Mouse (Mus musculus): ENCODE data around the gene Ears2.
A peak's percentile ranks its signal among the peaks of the same experiment; 100 is the strongest.

The Ears2 gene

DNA sequence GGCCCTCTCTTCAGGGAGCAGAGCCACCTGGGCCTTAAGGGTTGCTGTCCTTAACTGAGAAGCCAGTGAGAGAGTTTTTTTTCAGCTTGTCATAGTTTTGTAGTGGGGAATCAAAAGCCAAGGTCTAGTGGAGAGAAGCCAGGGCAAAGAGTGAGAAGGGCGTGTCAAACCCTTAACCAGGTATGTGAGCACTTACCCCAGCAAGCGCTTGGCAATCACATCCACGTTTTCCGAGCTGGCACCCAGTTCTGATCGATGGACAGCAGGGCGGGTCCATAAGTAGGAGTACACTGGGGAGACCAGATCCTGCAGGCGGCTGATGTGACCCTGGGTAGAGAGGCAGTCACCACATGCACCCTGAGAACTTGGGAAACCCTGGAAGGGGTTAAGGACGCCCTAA lies 23.0 kb downstream of the Ears2 start:
- DNase-seq: no peak

GRCm38 (mm10) chr7:122034348-122034747 lies 32.7 kb downstream of the Ears2 start:
- no peak for DNase-seq

- DNase-seq: no peak
Measured at GRCm38 (mm10) chr7:122033371-122033770, 33.7 kb downstream of the Ears2 start.

DNA sequence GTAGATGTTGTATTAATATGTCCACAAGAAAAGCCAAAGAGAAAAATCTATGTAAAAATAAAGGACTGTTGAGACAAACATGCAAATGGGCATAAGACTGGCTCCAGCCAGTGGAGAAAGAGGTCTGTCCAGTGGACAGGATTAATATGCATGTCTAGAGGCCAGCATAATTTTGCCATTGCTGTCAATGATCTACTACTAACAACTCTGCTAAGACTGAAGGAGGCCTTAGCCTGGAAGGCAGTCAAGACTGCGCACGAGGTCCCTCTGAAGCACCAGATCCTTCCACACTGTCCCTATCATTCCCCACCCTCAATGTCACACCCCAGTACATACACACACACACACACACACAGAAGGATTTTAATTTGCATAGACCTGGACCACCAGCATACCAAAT lies 44.9 kb downstream of the Ears2 start:
- DNase-seq: no peak

DNA sequence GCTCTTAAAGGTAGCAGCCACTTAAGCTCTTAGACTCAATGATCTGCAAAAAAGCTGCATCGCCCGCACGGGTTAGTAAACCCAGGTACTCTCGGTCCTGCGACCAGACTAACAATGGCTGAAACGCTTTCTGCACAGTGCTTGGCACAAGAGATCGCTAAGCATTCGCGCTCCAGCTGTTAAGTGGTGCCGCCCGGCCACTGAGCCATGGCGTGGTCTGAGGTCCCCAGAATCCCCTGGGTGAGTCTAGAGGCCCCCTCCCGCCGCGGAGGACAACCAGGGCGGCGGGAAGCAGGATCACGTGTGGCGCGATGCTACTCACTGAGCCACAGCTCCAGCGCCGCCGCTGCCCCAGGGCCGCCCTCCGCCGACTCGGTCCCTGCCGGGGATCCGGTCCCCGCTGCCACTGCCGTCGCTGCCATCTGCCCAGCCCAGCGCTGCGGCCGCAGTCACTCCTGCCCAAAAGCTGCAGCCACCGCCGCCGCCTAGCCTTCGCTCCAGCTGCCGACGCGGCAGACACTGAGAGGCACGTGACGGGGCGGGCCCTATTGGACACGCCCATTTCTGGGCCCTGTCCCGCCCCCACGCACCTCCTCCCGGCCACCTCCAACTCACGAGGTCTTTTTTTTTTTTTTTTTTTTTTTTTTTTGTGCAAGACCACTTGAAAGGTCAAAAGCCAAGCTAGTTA lies 46.3 kb downstream of the Ears2 start, which contains the start of gene Gga2:
Gga2 (minus strand) TSS at position 556 of the 688 bp plus-strand sequence.
- peak; percentile 82 for DNase-seq

DNA sequence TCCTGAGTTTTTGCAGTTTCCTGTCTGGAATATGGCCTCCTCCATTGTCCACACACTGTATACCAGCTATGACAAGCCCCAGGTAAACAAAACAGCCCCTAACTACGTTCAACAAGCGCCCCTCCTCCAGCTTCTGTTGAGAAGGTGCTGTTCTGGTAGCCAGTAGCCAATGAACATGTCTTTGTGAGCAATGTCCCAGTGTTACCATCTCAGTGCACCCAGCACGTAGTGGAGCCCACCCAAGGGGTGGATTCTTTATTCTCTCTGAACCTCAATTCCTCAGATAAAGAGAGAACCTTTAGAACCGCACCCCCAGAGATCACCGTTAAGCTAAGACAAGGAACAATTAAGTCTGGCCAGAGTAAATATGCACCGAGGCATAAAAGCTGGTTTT lies 46.8 kb downstream of the Ears2 start:
- no peak for DNase-seq

- DNase-seq: no peak
Measured at GRCm38 (mm10) chr7:122018978-122019377, 48.1 kb downstream of the Ears2 start.

DNA sequence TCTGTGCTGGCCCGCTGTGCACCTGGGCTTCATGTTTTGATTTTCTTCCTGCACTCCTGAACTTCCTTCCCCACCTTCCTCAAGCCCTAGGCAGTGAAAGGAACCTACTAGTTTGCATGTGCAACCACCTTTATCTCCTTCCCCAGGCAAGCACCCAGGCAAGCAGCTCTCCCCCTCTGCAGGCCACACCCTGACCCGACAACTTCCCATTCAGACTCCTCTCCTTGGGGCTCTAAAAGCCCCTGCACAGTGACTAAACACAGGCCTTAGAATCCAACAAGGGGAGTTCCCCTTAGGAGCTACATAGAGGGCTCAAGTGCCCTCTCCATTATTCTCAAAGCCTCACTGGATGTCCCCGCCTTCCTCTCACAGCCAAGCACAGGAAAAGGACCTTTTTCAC lies 48.8 kb downstream of the Ears2 start:
- no peak for DNase-seq

DNA sequence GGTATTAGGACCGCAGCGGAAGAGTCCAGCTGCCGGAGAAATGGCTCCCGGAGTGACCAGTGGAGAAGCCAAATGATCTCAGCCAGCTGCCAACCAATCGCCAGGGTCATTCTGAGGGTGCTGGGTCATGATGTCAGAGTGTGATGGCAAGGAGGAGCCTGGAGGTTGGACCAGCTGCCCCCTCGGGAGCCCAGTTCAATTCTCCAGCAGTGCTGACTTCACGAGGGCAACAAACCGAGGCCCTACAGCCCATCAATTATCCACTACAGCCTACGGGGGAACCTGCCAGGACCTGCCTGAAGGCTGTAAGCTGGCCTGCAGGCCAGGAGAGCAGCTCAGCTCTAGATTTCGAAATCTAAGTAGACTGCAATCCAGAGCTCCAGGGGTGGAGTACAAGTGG lies 51.3 kb downstream of the Ears2 start:
- DNase-seq: no peak

DNA sequence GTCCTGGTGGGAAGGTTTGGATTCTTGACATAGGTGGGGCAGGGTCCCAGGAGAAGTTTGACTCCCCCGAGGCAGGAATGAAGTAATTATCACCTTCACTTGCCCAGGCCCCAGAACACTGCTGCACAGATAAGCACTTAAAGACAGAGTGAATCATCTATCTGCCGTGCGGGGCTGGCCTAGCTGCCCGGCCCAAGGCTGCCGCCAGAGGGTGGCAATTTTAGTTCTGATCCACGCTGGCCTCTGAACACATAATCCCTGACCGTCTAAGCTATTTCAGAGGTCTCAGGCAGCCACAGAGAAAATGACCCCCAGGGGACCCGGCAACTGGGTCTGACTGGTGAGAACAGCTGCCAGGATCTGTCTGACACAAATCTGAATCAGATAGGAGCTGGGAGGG lies 52.0 kb downstream of the Ears2 start:
- no peak for DNase-seq

GRCm38 (mm10) chr7:122012949-122013348 lies 54.1 kb downstream of the Ears2 start:
- DNase-seq: no peak

- no peak for DNase-seq
Measured at GRCm38 (mm10) chr7:122012370-122012769, 54.7 kb downstream of the Ears2 start.

DNA sequence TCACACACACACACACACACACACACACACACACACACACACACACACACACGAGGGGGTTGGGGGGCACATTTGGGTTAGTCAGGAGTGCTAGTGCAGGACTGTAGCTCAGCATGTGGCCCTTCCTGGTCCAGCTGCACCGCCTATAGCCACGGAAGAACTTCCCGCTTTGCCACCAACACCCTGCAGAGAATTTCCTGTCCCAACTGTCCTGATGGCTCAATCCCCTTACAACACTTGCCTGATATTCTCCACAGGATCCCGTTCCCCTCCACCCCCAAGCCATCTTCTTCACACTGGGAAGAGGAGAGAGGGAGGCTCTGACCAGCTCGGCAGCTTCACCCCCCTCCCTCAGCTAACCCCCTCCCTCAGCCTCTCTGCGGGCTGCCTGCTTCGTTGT lies 66.7 kb downstream of the Ears2 start:
- DNase-seq: no peak

GRCm38 (mm10) chr7:121995961-121996360 lies 71.1 kb downstream of the Ears2 start:
- no peak for DNase-seq
